Mouse (Mus musculus) megakaryocyte, adult 5-6 weeks (primary cell): ENCODE data around the gene Pex16. TPM values are rescaled to one million over a fixed set of nuclear protein-coding genes. Genes with fewer than 3 reads are reported as not detected.

Experiments
- ATAC-seq: 2 replicates; pipeline ENCODE4 v1.8.0; 2016; ENCODE audit warnings: mild to moderate bottlenecking, inconsistent platforms; ENCODE audit not compliant: poor library complexity, severe bottlenecking
- total RNA-seq, 2 experiments: library from RNA; stranded (forward) in 1 of 2; stranded (reverse) in 1 of 2; fragments of 153-499, 151-499 nt in 1 of 2; fragments of 221-1000, 200-1000 nt in 1 of 2; gene quantifications; 2 replicates each; pipeline versions ENCODE4 v1.2.3 to v1.2.4; 2015 to 2017

Gene Pex16
- total RNA-seq, 2 experiments from 2014 or later, result 17.4 to 18.1 TPM

DNA sequence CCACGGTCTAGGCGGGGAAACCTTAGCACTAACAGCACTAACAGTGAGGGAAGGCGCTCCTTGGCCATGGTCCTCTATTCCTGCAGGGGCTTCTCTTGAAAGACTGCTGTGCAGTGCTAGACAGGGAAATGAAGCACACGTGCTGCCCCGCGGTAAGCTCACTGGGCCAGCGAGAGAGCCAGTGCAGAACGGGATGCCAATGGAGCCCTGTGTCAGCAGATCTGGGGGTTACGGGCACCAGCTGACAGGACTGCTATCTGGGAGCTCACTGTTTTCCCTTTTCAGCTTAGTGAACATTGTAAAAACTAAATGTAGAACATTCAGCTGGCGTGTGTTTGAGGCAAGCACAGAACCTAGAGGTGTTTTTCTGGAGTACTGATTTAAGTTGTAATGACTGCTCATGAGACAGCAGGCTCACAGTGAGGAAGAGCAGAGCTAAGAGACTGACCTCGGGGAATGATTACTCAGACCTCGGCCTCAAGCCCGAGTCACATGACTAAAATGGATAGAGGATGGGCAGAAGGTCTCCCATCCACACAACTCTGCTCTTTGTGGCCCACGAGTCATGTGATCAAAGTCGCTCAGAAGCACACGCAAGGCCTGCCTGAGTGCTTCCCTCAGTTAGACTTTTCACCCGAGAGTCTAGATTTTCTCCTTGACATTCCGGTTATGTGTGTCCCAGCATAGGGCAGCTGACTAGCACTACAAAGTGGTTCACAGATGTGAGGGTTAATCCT, 34.0 kb downstream of the Pex16 start:
- no peak for ATAC-seq

DNA sequence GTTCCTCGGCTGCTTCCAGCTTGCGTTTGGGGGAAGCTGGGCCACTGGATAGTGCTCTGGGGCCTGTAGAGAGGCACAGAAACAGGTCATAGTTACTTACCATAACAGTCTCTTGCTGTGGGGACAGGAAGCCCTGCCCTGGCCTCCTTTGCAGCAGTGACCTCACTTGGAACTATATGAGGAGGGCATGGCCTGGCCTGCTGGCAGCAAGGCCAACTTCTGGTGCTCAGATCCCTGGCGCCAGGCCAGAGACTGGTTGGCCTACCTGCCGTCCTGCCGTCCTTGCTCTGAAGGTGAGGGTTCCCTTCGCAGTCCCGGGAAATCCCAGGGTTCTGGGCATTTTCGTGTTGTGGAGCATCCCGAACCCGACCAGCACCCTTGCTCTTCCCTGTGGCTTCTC, 37.2 kb downstream of the Pex16 start:
- ATAC-seq, result no peak

DNA sequence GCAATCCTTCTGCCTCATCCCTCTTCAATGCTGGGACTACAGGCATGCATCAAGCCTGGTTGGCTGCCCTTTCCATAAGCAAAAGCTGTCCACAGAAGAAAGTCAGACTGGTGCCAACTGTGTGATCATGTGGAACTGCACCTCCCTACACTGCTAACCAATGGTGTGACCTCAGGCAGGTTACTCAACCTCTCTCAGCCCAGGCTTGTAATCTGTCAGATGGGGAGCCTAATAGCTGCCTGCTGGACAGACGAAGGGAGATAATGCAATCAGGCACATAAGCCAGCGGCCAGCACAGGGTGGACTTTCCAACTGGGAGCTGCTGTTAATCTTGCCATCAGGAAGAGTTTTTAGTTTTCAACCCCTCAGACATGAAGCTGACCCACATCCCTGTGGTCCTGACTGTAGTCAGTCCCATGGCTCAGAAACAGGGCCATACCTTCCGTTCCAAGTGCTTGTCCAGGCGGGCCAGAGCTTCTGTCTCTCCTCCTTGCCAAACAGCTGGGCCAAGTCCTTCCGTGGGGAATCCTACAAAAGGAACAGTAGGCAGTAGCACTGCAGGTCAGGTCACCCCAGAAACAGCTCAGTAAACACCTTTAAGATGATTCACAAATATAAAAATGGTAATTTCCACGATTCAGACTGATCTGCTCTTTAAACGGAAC, 47.4 kb downstream of the Pex16 start:
- no peak for ATAC-seq

DNA sequence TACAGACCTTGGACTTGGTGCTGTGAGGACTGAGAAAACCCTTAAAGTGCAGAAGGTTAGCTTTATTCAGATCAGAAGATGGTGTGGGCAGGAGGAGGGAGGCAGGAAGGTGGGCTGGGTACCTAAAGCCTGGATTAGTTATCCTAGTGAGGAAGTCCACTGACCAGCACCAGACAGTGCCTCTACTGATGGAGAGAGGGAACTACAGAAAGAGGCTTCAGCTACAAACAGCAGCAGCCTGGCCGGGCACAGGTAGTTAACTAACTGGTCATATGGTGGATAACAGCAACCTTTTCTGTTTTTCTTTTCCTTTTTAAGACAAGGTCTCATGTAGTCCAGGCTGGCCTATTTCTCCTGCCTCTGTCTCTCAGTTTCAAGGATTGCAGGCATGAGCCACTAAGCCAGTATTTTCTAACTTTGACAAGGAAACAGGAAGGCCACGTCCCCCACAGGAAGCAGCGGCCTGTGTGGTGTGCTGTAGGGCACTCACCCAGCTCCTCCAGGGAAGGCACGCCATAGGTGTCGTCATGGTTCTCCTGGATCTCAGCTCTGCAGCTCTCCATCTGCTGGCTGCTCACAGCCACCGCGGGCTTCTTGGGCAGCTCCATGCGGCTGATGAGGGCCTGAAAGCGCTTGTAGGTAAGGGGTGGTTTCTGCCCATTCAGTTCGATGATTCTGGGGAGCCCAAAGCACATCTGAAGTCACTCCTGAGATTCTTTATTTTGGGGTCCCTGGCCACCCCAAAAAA, 48.1 kb downstream of the Pex16 start:
- peak; percentile 88 for ATAC-seq

DNA sequence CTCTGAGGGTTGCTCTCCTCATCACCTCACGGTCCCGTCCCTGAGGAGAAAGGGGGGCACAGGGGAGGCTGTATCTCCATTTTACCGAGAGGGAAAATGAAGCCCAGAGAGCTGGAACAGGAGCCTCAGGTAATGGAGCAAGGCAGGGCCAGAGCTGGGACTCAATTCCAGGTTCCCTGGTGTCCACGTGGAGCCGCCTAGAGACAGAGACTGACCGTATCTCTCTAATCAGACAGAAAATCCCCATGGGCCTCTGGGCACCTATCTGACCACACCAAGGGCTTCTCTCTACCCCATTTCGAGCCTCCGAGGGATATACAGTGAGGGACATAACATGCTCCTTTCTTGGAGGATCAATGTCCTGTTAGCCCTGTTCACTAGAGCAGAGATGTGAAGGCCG, 48.7 kb downstream of the Pex16 start:
- ATAC-seq, result no peak

DNA sequence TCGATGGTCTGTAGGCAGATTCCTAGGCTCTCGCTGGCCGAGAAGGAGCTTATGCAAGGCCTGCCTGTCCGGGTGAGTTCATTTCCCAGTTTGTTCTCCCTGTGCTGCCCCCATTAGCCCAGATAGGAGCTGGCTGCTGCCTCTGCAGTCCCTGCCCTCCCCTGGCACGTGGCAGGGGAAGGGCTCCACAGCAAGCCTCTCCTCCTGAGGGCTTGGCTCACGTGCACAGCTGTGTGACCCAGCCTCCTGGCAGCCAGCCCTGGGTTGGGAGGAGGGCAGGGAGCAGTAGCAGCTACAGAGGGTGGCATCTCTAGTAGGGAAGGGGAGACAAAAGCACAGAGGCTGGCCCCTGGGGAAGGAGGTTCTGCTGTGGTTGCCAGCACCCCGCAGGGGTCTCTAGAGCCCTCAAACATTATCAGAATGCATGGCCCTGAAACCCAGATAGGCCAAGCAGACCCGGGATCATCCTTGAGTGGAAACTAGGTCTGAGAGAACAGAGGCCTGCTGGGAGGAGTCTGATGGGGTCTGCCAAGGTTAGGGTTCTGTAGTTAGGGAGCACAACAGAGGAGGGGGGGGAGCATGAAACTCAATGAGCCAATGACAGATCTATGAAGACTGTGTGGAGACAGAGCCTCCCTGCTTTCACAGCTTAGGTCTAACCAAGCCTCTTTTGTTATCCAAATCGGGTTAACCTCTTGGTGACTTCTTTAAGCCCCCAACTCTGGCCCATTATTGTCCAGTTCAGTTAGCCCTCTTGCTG, 49.4 kb downstream of the Pex16 start:
- ATAC-seq, result no peak

DNA sequence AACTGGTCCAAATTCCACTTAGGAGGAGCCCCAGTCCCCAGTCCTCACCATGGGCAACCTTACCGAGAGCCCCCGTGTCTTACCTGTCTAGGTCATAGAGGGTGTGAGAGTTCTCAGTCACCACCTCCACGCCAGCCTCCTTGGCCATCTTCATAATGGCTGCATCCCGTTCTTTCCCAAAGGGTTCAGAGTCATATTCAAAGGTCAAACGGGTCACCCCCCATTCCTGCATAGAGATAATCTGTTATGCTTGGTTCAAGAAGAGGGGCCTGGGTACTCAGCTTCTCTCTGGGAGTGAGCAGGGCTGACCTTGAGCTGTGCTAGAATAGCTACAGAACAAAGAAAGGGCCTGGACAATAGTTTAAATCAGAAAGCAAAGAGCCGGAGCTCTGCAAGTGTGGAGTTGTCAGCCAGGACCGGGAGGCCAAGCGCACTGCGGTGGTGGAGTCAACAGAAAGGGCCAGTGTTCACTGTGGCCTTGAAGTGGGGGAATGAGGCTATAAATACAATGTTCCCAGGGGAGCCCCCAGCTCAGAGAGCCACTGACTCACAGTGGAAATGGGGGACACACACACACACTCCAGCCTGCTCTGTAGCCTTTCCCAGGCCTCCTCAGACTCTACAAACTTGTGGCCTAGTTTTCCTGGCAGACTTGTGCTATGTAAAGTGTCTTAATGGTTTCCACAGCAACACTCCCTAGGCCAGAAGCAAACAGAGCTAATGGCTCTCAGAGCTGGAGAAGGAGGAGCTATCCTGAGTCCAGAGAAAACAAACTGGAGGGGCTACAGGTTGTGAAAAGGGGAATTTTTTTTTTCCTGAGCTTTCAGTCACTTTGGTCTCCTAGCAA, 50.2 kb downstream of the Pex16 start:
- no peak for ATAC-seq

DNA sequence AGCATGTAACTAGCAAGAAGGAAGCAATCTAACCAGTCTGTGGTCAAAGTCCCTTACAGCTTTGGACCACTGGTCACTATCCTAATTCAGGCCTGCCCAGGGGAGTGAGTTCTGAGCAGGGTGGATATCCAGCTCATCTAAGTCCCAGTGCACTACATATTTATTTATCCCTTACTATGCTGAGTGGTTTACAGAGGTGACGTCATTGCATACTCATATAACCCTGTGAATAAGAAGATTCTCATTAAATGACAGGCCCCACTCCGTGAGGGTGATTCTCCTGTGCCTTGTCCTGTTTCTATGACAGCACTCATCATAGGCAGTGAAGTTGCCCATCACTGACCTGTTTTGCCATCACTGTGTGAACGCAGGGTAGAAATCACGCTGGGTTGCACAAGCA, 50.9 kb downstream of the Pex16 start:
- ATAC-seq, result no peak

DNA sequence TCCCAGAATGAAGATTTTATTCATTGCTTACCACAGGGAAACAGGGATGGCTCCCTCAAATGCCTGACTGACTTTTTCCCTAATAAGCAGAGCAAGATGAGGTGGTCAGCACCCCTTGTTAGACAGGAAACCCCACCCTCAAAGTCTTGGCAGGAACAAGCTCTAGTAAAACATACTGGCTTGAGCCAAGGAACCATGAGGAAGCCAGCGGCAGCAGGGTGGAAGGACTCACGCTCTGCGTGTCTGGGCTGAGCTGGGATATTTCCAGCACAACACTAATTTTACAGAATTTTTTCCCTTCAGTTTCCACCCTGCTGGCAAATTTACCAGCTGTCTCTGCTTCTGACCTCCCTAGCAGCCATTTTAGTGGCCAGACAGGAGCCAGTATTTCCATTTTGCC, 52.0 kb downstream of the Pex16 start:
- ATAC-seq, result no peak

DNA sequence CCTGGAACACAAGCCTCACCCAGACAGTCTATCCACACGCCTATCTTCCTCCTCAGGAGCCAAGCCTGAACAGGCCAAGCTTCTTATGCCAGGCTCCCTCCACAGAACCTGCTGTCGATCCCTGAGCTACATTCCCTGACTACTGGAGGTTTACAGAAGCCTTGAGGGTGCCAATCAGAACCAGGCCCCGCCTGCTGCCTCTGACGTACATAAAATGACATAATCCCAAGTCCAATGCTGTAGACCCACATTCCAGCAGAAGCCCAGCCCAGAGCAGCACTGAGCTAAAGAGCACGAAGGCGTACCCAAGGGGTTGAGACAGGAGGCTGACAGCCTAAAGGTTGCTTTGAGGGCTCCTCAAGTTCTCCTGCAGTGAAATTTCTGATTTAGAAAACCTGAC, 53.4 kb downstream of the Pex16 start:
- no peak for ATAC-seq

DNA sequence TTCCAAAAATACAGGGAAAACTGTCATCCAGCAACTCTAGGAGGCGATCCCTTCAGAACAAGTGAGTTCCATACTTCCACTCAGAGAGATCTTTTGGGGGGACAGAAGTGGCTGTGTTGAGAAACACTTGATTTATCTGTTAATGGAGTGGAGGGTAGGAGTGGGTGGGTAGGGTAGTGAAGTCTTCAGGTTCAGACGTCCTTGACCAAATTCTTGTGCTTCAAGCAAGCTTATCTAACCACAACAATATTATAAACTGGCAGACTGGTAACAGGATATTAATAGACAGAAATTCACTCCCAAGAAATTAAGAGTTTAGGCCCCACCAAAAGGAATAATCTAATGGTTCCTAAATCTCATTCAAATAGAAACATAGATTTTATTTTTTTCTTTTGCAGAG, 55.6 kb downstream of the Pex16 start:
- ATAC-seq, result no peak

Other genes with a start within 250 kb of the Pex16 start
- gene Large2, start 193 bp downstream of the Pex16 start, total RNA-seq (2015), result not detected in 2 replicates
- gene Large2, start 193 bp downstream of the Pex16 start, total RNA-seq (2017), result not detected in 2 replicates
- gene 1700029I15Rik, start 7.9 kb downstream of the Pex16 start, total RNA-seq (2015), result 2.6 and 3.5 TPM in 2 replicates
- gene 1700029I15Rik, start 7.9 kb downstream of the Pex16 start, total RNA-seq (2017), result 1.5 and 3.1 TPM in 2 replicates
- gene Mapk8ip1, start 26.6 kb downstream of the Pex16 start, total RNA-seq (2015), result not detected in 2 replicates
- gene Mapk8ip1, start 26.6 kb downstream of the Pex16 start, total RNA-seq (2017), result 0.04 TPM in 1 of 2 replicates, not detected in the other
- gene Cry2, start 59.4 kb downstream of the Pex16 start, total RNA-seq (2015), result 3.5 and 4.1 TPM in 2 replicates
- 3.2 and 4.3 TPM in 2 replicates for gene Cry2, start 59.4 kb downstream of the Pex16 start, total RNA-seq (2017)
- gene Slc35c1, start 85.9 kb downstream of the Pex16 start, total RNA-seq (2015), result 82.5 and 84.8 TPM in 2 replicates
- gene Slc35c1, start 85.9 kb downstream of the Pex16 start, total RNA-seq (2017), result 28.7 and 42.0 TPM in 2 replicates
- gene Chst1, start 225.0 kb downstream of the Pex16 start, total RNA-seq (2015), result 0.91 and 1.3 TPM in 2 replicates
- gene Chst1, start 225.0 kb downstream of the Pex16 start, total RNA-seq (2017), result 1.0 and 1.1 TPM in 2 replicates